Mouse (Mus musculus): ENCODE measurements around the gene Apc2.

DNA sequence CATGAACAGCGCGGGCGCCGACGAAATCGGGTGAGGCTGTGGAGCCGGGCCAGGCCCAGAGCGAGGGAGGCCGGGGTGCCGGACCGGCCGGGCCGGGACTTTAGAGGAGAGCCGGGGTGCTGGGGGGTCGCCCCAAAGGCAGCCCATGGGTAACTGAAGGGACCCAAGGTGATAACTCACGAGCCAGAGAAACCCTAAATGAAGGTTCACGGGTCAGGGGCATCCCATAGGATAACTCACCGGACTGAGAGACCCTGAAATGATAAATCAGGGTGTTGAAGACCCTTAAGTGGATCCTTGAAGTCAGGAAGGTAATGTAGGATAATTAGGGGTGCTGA, 30.7 kb upstream of the Apc2 start:
- no peak for TF ChIP-seq POLR2A (IDR thresholded peaks at IDR 0.05; ENCODE audit: control insufficient read depth, low read depth, low read length)
- TF ChIP-seq CTCF (IDR thresholded peaks at IDR 0.05; ENCODE audit: control insufficient read depth, insufficient read depth, insufficient replicate concordance, low read depth, low read length): no peak

Data from testis, adult 2 months (tissue).